Mouse (Mus musculus): ENCODE measurements around the gene Syde2. TPM values are rescaled to one million over a fixed set of nuclear protein-coding genes. Genes with fewer than 3 reads are reported as not detected.
A peak's percentile ranks its signal among the peaks of the same experiment; 100 is the strongest.

The Syde2 gene
- total and polyA plus RNA-seq, 3 experiments = 0.10 to 0.30 TPM; not detected in 1

DNA sequence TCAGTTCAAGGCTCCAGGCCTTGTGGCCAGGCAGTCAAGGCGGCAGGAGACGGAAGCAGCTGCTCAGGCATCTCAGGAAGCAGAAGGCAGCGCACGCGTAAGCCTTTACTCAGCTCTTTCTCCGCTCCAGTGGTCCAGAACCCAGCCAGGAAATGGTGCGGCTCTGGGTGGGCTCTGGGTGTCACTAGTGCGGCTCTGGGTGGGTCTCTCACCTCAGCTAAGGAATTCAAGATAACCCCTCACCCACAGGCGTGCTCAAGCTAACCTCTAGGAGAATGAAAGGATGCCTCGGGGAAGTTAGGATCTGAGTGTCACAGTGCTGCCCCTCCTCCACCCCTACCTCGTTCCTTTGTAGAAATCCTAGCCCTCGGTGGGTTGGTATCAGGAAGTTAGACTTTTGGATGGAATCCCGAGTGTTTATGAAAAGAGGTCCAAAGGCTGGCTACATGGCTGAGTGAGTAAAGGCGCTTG is 18.6 kb upstream of the Syde2 start (continued):
- 0 out of 2 replicates have a peak, but pooled peaks have one; percentile 9 for TF ChIP-seq RCOR1 (conservative IDR thresholded peaks at IDR 0.05; ENCODE audit: low read depth, low read length)
- TF ChIP-seq BHLHE40 (IDR thresholded peaks at IDR 0.05; ENCODE audit: low read depth, low read length) = peak; percentile 86
- no peak for TF ChIP-seq USF1 (IDR thresholded peaks at IDR 0.05; ENCODE audit: low read depth, low read length)
- TF ChIP-seq ZMIZ1 (IDR thresholded peaks at IDR 0.05; ENCODE audit: low read depth, low read length) = no peak
- TF ChIP-seq CTCF (conservative IDR thresholded peaks at IDR 0.05 in 1 of 2, IDR thresholded peaks at IDR 0.05 in 1 of 2; ENCODE audit: low read depth in 2 of 2, low read length in 2 of 2) = no peak
- TF ChIP-seq MAFK (IDR thresholded peaks at IDR 0.05; ENCODE audit: insufficient replicate concordance, low read length) = peak; percentile 74
- TF ChIP-seq NRF1 (IDR thresholded peaks at IDR 0.05; ENCODE audit: low read depth, low read length) = peak; percentile 76
- no peak for TF ChIP-seq TBP (conservative IDR thresholded peaks at IDR 0.05; ENCODE audit: low read depth, low read length)
- 0 out of 2 replicates have a peak, but pooled peaks have one; percentile 4 for TF ChIP-seq IRF4 (IDR thresholded peaks at IDR 0.05; ENCODE audit: low read depth, low read length)
- no peak for TF ChIP-seq CHD1 (IDR thresholded peaks at IDR 0.05; ENCODE audit: low read depth, low read length)
- TF ChIP-seq MAX (IDR thresholded peaks at IDR 0.05; ENCODE audit: low read length) = no peak
- TF ChIP-seq JUN (IDR thresholded peaks at IDR 0.05; ENCODE audit: insufficient read depth, low read depth, low read length) = no peak
- no peak for TF ChIP-seq ZC3H11A (IDR thresholded peaks at IDR 0.05; ENCODE audit: low read depth, low read length)
- no peak for TF ChIP-seq GABPA (IDR thresholded peaks at IDR 0.05; ENCODE audit: insufficient replicate concordance, low read depth, low read length)
- peak; percentile 81 for TF ChIP-seq ETS1 (conservative IDR thresholded peaks at IDR 0.05; ENCODE audit: low read depth, low read length)
- TF ChIP-seq POLR2AphosphoS2 (IDR thresholded peaks at IDR 0.05; ENCODE audit: low read depth, low read length) = no peak
- no peak for TF ChIP-seq UBTF (IDR thresholded peaks at IDR 0.05; ENCODE audit: low read depth, low read length)
- TF ChIP-seq CHD2 (IDR thresholded peaks at IDR 0.05; ENCODE audit: low read length) = peak; percentile 72
- TF ChIP-seq E2F4 (IDR thresholded peaks at IDR 0.05; ENCODE audit: insufficient replicate concordance, low read depth, low read length) = no peak
- TF ChIP-seq POLR2A (IDR thresholded peaks at IDR 0.05; ENCODE audit: low read depth, low read length) = no peak
- TF ChIP-seq MYC (IDR thresholded peaks at IDR 0.05; ENCODE audit: low read depth, low read length) = peak; percentile 16; the same call in 1 of the 2 replicates

DNA sequence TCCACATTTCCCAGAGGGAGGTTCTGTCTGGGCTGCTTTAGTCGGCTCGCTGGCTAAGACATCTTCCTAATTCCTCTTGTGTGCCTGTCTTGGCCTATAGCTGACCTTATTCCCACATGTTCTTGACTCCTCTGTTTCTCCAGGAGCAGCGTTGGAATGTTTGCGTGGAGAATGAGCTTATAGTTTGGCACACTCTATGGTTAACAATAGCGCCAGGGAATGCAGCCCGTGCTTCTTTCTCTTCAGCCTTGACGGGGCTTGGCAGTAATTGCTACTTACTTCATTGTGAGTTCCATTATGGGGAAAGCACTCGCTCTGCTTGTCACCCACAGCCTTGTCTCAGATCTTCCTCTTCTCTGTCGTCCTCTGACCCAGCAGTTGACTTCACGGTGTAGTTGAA is 16.2 kb upstream of the Syde2 start:
- no peak overlapping the region for H3K27ac ChIP-seq (ENCODE audit: insufficient read depth, low read depth)
- dilution Hi-C loops (cut with MboI; ENCODE audit: extremely low pct_ligation_motif_present, extremely low pct_unique_long_range_greater_than_20kb, low sequenced_read_pairs) = no loop called here
- no peak for TF ChIP-seq POLR2A (IDR thresholded peaks at IDR 0.05; ENCODE audit: low read depth, low read length)
- TF ChIP-seq CHD1 (IDR thresholded peaks at IDR 0.05; ENCODE audit: low read depth, low read length) = no peak
- no peak for TF ChIP-seq SIN3A (IDR thresholded peaks at IDR 0.05; ENCODE audit: low read length)
- no peak for TF ChIP-seq ZMIZ1 (IDR thresholded peaks at IDR 0.05; ENCODE audit: low read depth, low read length)
- H3K9ac ChIP-seq (ENCODE audit: insufficient read depth, low read depth) = no peak overlapping the region
- no peak for DNase-seq (ENCODE audit: extremely low read depth)
- no peak overlapping the region for H3K4me3 ChIP-seq (replicated peaks in 1 of 3; ENCODE audit: low read depth in 2 of 3, low read length in 2 of 3, poor library complexity in 1 of 3)
- no peaks in the 10 kb centered on the region for H3K79me2 ChIP-seq (replicated peaks; ENCODE audit: control insufficient read depth, extremely low read depth, insufficient read depth, poor library complexity, severe bottlenecking)
- peaks cover 0 to 12% of the 10 kb centered on the region in 2 experiments; a peak in 2 of 4 replicates for H3K4me1 ChIP-seq (ENCODE audit: control insufficient read depth in 1 of 2, insufficient read depth in 2 of 2)
- no peak overlapping the region for H3K4me2 ChIP-seq (ENCODE audit: insufficient read depth, low read depth, poor library complexity, severe bottlenecking)
- peaks cover 15% of the 10 kb centered on the region for H3K9me3 ChIP-seq (replicated peaks; ENCODE audit: low read length)
- H3K36me3 ChIP-seq (replicated peaks in 1 of 2; ENCODE audit: control insufficient read depth in 1 of 2, insufficient read depth in 1 of 2, low read length in 1 of 2) = no peaks in the 10 kb centered on the region
- in situ Hi-C loops (cut with MboI; ENCODE audit: low pct_ligation_motif_present, low pct_unique_long_range_greater_than_20kb, low sequenced_read_pairs) = no loop called here
- no peaks in the 10 kb centered on the region for H3K27me3 ChIP-seq (replicated peaks)

Data from CH12.LX (cell line).